Mouse (Mus musculus): ENCODE data around the gene Gucy1b1.

The Gucy1b1 gene

DNA sequence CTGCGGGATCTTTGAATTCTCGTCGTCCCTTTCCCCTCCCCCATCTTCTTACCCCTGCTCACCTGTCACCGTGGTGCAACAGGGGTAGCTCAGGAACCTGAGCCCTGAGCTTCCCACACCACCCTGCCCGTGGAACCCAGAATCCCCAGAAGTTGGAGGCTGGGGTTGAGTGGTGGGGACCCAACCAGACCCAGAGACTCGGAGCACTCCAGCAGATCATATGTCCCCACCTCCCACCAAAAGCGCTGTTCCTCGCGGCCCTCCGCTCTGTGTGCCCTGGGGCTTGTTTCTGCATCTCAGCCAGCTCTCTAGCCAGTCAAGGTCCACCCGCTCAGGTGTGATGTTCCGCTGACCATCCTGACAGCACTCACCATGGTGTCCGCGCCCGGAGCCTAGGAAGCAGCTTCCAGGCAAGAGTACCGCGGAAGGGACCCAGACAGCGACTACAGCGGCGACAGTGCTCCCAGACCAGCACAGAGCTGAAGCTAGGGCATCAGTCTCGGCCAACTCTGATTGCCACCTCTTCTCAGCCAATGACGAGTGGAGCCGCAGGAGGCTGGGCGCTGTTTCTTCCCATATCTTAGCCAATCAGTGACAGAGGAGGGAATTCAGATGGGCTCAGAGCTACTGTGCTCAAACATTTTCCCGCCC is at the start of gene Gucy1b1:
Gucy1b1 (minus strand) TSS at position 489 of the 651 bp plus-strand sequence.
- DNase-seq (ENCODE audit: low read depth, low spot score) = peak; percentile 45

GRCm38 (mm10) chr3:82118916-82119315 is 44.4 kb upstream of the Gucy1b1 start:
- DNase-seq (ENCODE audit: low read depth, low spot score) = no peak

- DNase-seq (ENCODE audit: low read depth, low spot score) = no peak
These were observed 38.0 kb upstream of the Gucy1b1 start for GRCm38 (mm10) chr3:82112439-82112838.

DNA sequence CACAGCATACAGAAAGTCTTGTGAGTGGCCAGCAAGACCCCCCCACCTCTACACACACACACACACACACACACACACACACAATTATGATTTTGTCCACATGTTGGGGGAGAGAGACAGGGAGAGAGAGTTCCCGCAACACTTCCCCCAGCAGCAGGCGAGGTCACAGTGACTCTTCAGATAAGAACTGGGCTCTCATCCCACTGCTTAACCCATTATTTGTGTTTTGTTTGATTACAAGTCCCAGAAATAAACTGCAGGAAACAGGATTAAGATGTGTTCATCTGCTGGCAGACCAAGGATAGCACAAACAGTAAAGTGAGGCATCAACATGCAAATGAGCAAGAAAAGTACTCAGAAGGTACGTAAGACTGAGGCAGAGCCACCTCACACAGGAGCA is 37.5 kb upstream of the Gucy1b1 start:
- no peak for DNase-seq (ENCODE audit: low read depth, low spot score)

DNA sequence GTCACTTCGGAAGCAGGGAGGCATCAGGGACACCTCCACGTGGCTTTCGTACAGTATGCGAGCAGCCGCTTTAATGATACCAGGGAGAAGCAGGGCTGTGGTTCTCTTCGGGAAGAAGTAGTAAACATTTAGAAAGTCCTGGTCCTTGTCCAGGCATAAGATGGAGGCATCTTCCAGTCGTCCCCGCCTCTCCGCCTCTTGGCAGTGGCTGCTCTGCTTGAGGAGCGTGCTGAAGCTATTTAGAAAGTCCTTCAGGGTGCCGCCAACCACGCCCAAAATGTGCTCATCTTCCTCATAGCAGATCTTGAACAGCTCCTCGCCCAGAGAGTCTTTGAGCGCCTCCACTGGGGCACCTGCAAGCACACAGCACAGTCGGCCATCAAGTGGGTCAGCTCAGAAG is 34.5 kb upstream of the Gucy1b1 start:
- no peak for DNase-seq (ENCODE audit: low read depth, low spot score)

DNA sequence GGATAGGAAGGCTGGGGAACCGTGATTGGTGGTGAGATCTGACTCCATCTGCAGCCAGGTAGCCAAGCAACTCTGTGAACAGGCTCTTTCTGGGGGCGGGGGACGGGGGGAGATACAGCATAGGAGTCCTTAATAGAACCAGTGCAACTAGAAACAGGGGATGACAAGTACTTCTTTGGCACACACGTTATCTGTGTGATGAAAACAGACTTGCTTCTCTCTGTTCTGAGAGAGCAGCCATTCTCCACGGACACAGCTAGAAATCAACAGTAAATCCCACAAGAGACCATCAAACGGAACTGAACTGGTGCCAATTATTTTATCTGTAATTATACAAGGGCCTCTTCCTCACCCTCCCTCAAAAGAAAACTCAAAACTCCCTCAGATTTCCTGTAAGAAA is 29.7 kb upstream of the Gucy1b1 start:
- DNase-seq (ENCODE audit: low read depth, low spot score) = no peak

GRCm38 (mm10) chr3:82099127-82099526 is 24.6 kb upstream of the Gucy1b1 start:
- DNase-seq (ENCODE audit: low read depth, low spot score) = no peak

DNA sequence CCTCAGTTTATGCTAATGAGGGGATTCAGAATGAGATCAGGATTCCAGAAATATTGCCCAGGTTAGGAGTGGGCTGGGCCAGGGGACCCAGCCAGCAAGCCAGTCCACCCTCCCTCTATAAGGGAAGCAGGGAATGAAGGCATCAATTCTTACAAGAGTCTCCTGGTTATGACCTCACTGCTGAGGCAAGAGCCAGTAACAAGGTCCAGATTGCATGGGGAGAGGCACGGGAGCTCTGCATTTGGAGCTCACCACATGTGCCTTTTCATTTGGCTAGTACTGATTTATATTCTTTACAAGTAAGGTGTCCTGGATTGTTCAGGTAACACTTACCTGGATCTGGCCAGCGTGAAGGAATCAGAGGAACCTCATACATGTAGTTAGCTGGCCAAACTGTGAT is 22.3 kb upstream of the Gucy1b1 start:
- no peak for DNase-seq (ENCODE audit: low read depth, low spot score)

- no peak for DNase-seq (ENCODE audit: low read depth, low spot score)
These were observed 728 bp downstream of the Gucy1b1 start for GRCm38 (mm10) chr3:82073741-82074181.

GRCm38 (mm10) chr3:82067830-82068229 is 6.7 kb downstream of the Gucy1b1 start:
- no peak for DNase-seq (ENCODE audit: low read depth, low spot score)

GRCm38 (mm10) chr3:82061402-82062180 is 12.9 kb downstream of the Gucy1b1 start:
- DNase-seq (ENCODE audit: low read depth, low spot score) = no peak

- no peak for DNase-seq (ENCODE audit: low read depth, low spot score)
These were observed 17.3 kb downstream of the Gucy1b1 start for GRCm38 (mm10) chr3:82057201-82057600.

- no peak for DNase-seq (ENCODE audit: low read depth, low spot score)
These were observed 20.1 kb downstream of the Gucy1b1 start for GRCm38 (mm10) chr3:82054283-82054974.

DNA sequence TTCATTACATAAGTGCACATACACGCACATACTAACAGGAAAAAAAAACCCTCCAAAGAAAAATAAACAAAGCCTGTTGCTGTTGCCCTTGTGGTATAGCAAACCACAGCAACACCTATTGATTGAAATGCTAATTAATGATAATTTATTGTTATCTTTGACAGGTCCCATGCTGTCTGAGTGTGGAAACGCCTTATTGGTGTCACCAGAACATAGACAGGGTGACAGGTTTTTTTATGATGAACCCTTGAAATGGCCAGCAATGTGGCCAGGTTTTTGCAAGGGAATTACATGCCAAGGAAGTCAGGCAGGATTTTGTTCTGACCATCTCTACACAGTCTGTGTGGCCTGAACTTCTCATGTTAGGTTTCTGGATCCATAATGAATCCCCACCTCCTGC is 22.5 kb downstream of the Gucy1b1 start:
- no peak for DNase-seq (ENCODE audit: low read depth, low spot score)

- DNase-seq (ENCODE audit: low read depth, low spot score) = no peak
These were observed 23.0 kb downstream of the Gucy1b1 start for GRCm38 (mm10) chr3:82051468-82051867.

DNA sequence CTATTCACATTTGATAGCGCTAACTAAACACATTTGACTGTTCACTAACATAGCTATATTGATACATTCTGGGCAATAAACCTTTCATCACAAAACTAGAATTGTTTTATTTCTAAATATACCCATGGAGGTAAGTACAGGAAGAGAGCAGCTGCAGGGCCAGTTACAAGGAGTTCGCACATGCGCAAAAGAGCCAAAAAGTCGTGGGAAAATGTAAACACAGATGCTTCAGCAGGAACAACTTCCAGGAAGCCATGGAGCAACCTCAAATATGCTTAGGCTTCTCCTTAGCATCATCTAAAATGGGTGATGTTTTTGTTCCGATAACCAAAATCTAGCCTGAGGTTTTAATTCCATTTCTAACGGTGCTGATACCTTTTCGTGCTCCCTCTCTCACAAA is 25.8 kb downstream of the Gucy1b1 start:
- no peak for DNase-seq (ENCODE audit: low read depth, low spot score)

GRCm38 (mm10) chr3:82048078-82048477 is 26.4 kb downstream of the Gucy1b1 start:
- no peak for DNase-seq (ENCODE audit: low read depth, low spot score)

- no peak for DNase-seq (ENCODE audit: low read depth, low spot score)
These were observed 27.3 kb downstream of the Gucy1b1 start for GRCm38 (mm10) chr3:82047100-82047753.

DNA sequence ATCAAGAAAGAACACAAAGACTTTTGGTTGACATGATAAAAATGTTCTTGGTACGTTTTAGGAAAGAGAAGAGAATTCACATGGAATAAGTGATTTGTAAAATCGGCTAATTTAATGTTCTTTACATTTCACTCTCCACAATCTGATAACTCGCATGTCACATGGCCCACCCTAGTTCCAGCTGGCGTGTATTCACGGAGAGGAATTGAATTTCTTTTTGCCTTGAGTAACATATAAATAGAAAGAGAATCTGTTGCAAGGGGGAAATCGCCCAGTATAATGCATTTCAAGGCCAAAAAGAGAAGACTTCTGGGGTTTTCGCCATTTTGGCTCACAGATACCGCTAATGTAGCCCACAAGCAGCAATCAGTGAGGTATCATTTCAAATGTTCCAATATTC is 28.4 kb downstream of the Gucy1b1 start:
- no peak for DNase-seq (ENCODE audit: low read depth, low spot score)

- DNase-seq (ENCODE audit: low read depth, low spot score) = no peak
These were observed 29.6 kb downstream of the Gucy1b1 start for GRCm38 (mm10) chr3:82044902-82045301.

DNA sequence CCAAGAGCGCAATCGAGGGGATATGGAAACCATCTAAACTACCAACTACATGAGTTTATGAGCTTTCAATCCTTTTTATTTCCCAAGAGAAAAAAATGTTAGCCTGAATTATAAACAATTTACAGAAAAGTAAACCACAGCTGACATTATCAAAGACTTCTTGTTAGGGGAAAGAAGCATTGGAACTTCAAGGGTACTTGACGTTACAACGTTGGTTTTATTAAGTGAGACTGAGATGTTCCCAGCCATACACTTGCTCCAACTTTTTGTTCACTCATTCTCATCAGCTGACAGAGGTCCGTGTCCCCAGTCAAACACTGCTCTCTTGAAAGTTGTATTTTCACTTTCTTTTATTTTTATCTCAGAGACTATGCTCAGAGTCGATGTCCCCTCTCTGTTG is 30.8 kb downstream of the Gucy1b1 start:
- no peak for DNase-seq (ENCODE audit: low read depth, low spot score)

All from retina, adult 2 months (tissue).